8 mouse cellular contexts compared by ENCODE assay signal in genomic region chr3:100490010-100490300, GRCm38 (mm10). TPM values are rescaled to one million over a fixed set of nuclear protein-coding genes. Genes with fewer than 3 reads are reported as not detected.
A peak's percentile ranks its signal among the peaks of the same experiment; 100 is the strongest.
DNase-seq lines count a peak whose midpoint lies in the region; ATAC-seq and TF ChIP-seq lines count a peak whose summit lies in the region.

No protein-coding gene starts in this region.

- 0 out of 2 replicates have a peak overlapping the region, but pooled peaks have one; percentile 57 for H3K9ac ChIP-seq in stomach, embryonic 15.5 days

- no peaks in the 10 kb centered on the region for H3K9me3 ChIP-seq in forebrain, embryonic 10.5 days
- H3K9me3 ChIP-seq in stomach, embryonic 15.5 days: no peaks in the 10 kb centered on the region

- DNase-seq in testis, postnatal 14 days (ENCODE audit: low spot score): no peak
- DNase-seq in forebrain, embryonic 10.5 days (ENCODE audit: extremely low spot score, low spot score): no peak
- peak; percentile 54 for DNase-seq in liver
- DNase-seq in adrenal gland, postnatal 25 days: no peak
- no peak for DNase-seq in adrenal gland, adult 8-10 months
- no peak for DNase-seq in cerebellum, postnatal 14 days

- H3K4me1 ChIP-seq in testis, adult 2 months (ENCODE audit: control insufficient read depth, insufficient read depth, low read length): peaks cover 3% of the 10 kb centered on the region
- H3K4me1 ChIP-seq in forebrain, embryonic 10.5 days: peaks cover 29% of the 10 kb centered on the region
- H3K4me1 ChIP-seq in stomach, embryonic 15.5 days: peaks cover 13% of the 10 kb centered on the region; the same call in 1 of the 2 replicates

- no peak for TF ChIP-seq CTCF in testis, adult 2 months (IDR thresholded peaks at IDR 0.05; ENCODE audit: control insufficient read depth, insufficient read depth, insufficient replicate concordance, low read depth, low read length)

- no peak for ATAC-seq in stomach, embryonic 15.5 days (ENCODE audit: insufficient read depth, low FRiP score, low read depth)

- no peak for TF ChIP-seq POLR2A in testis, adult 2 months (IDR thresholded peaks at IDR 0.05; ENCODE audit: control insufficient read depth, low read depth, low read length)

- WGBS in forebrain, embryonic 10.5 days: 13% methylated on average over 4 of the region's 4 CpGs
- 21% methylated on average over 4 of the region's 4 CpGs for WGBS in stomach, embryonic 15.5 days

- no peaks in the 10 kb centered on the region for H3K27me3 ChIP-seq in testis, adult 2 months (ENCODE audit: control insufficient read depth, insufficient read depth, low read length)
- H3K27me3 ChIP-seq in forebrain, embryonic 10.5 days (ENCODE audit: poor library complexity, severe bottlenecking): peaks cover 60% of the 10 kb centered on the region
- peaks cover 8% of the 10 kb centered on the region; the same call in 1 of the 2 replicates for H3K27me3 ChIP-seq in stomach, embryonic 15.5 days (replicated peaks)

- H3K4me3 ChIP-seq in testis, adult 2 months (ENCODE audit: control insufficient read depth, low read depth, low read length): peak overlapping the region; percentile 94
- peak overlapping the region; percentile 77 for H3K4me3 ChIP-seq in forebrain, embryonic 10.5 days
- peak overlapping the region; percentile 69 for H3K4me3 ChIP-seq in stomach, embryonic 15.5 days (replicated peaks)

- H3K27ac ChIP-seq in testis, adult 2 months (ENCODE audit: control insufficient read depth, insufficient read depth, low read depth, low read length): peak overlapping the region; percentile 55
- H3K27ac ChIP-seq in forebrain, embryonic 10.5 days: peak overlapping the region; percentile 88
- H3K27ac ChIP-seq in stomach, embryonic 15.5 days: no peak overlapping the region

- no peaks in the 10 kb centered on the region for H3K36me3 ChIP-seq in testis, adult 2 months (ENCODE audit: control insufficient read depth, insufficient read depth, low read length)
- no peaks in the 10 kb centered on the region for H3K36me3 ChIP-seq in forebrain, embryonic 10.5 days (replicated peaks)
- no peaks in the 10 kb centered on the region for H3K36me3 ChIP-seq in stomach, embryonic 15.5 days

- H3K4me2 ChIP-seq in stomach, embryonic 15.5 days: peak overlapping the region; percentile 99

RNA-seq across cellular contexts. Expression of gene Tent5c, which starts 0.8 kb away (rescaled TPM):
- 240 and 248 TPM in 2 replicates for polyA plus RNA-seq in testis, adult 2 months (2012; rRNA removed)
- 1.7 and 2.1 TPM in 2 replicates for polyA plus RNA-seq in forebrain, embryonic 10.5 days (2016; fragmentation: Nextera tagmentation; extraction: Ambion mirVana)
- 22.6 and 26.0 TPM in 2 replicates for polyA plus RNA-seq in stomach, embryonic 15.5 days (2015; fragmentation: Nextera tagmentation; extraction: Ambion mirVana)
- 6.7 and 6.8 TPM in 2 replicates for total RNA-seq in adrenal gland, postnatal 25 days (2021)
- 1 to 10 TPM; 3.5 to 8.8 (median 5.1) TPM for total RNA-seq in adrenal gland, adult 8-10 months (2022)
